Mouse (Mus musculus) CH12.LX (cell line): Measurements from ENCODE around the gene Jmjd1c.

Source experiments
- CHD2 ChIP-seq: IDR thresholded peaks from 2 replicates; pipeline ENCODE4 v1.6.1; 2011; ENCODE audit warnings: low read length, improper control_type of control experiment
- CTCF ChIP-seq, 2 experiments: IDR thresholded peaks in 1 of 2; conservative IDR thresholded peaks in 1 of 2; 2 replicates each; pipeline ENCODE4 v1.5.1; 2011 to 2012; ENCODE audit warnings: low read depth in 2 of 2, low read length in 2 of 2, improper control_type of control experiment in 1 of 2, inconsistent platforms in 1 of 2, mild to moderate bottlenecking in 1 of 2, moderate library complexity in 1 of 2
- POLR2A ChIP-seq: IDR thresholded peaks from 2 replicates; pipeline ENCODE4 v1.6.1; 2011; ENCODE audit warnings: low read depth, mild to moderate bottlenecking, improper control_type of control experiment, low read length
- ZKSCAN1 ChIP-seq: IDR thresholded peaks from 2 replicates; pipeline ENCODE4 v1.6.1; 2012; ENCODE audit warnings: low read depth, inconsistent platforms, low read length, improper control_type of control experiment, borderline replicate concordance

- no peak for TF ChIP-seq CHD2
- no peak for TF ChIP-seq CTCF (conservative IDR thresholded peaks at IDR 0.05 in 1 of 2, IDR thresholded peaks at IDR 0.05 in 1 of 2; ENCODE audit: low read depth in 2 of 2, low read length in 2 of 2)
- TF ChIP-seq ZKSCAN1, result no peak
- TF ChIP-seq POLR2A, result no peak
Observed at GRCm38 (mm10) chr10:67143661-67144060, 47.7 kb downstream of the Jmjd1c start.
